Mouse (Mus musculus) MEL (cell line): ENCODE data around the gene Mfng. TPM values are rescaled to one million over a fixed set of nuclear protein-coding genes. Genes with fewer than 3 reads are reported as not detected.

Experiments used
- DNase-seq: peaks from one replicate; pipeline ENCODE4 v3.0.0; 2011; ENCODE audit warnings: low read depth, low spot score
- H3K27ac ChIP-seq: 2 replicates; pipeline ENCODE4 v1.5.1; 2012; ENCODE audit warnings: low read depth, mild to moderate bottlenecking, control low read depth, low read length, moderate library complexity; ENCODE audit not compliant: control insufficient read depth
- H3K27me3 ChIP-seq, 2 experiments: fragments of 150-350 bp in 1 of 2; sonication (generic) in 1 of 2; 2 replicates each; pipeline ENCODE4 v1.6.1; 2012; ENCODE audit warnings: low read length in 2 of 2, mild to moderate bottlenecking in 2 of 2, improper control_type of control experiment in 1 of 2, moderate library complexity in 1 of 2; ENCODE audit not compliant: insufficient read depth in 2 of 2, control insufficient read depth in 1 of 2
- H3K36me3 ChIP-seq, 2 experiments: 2 replicates each; pipeline ENCODE4 v1.6.1; 2012 to 2014; ENCODE audit warnings: low read length in 2 of 2, improper control_type of control experiment in 1 of 2, inconsistent platforms in 1 of 2, mild to moderate bottlenecking in 1 of 2; ENCODE audit not compliant: insufficient read depth in 2 of 2, control insufficient read depth in 1 of 2
- H3K4me1 ChIP-seq, 2 experiments: fragments of 150-350 bp in 1 of 2; sonication (generic) in 1 of 2; 2 replicates each; pipeline ENCODE4 v1.6.1; 2012; ENCODE audit warnings: low read length in 2 of 2, improper control_type of control experiment in 1 of 2, mild to moderate bottlenecking in 1 of 2; ENCODE audit not compliant: insufficient read depth in 2 of 2, control insufficient read depth in 1 of 2
- H3K4me3 ChIP-seq, 2 experiments: fragments of 150-350 bp in 1 of 2; sonication (generic) in 1 of 2; 2 replicates each; pipeline ENCODE4 v1.5.1; 2012; ENCODE audit warnings: low read depth in 2 of 2, low read length in 2 of 2, mild to moderate bottlenecking in 2 of 2, moderate library complexity in 2 of 2, control low read depth in 1 of 2, improper control_type of control experiment in 1 of 2; ENCODE audit not compliant: control insufficient read depth in 1 of 2, insufficient read depth in 1 of 2
- H3K79me2 ChIP-seq: 2 replicates; pipeline ENCODE4 v1.6.1; 2012; ENCODE audit warnings: mild to moderate bottlenecking, low read length, moderate library complexity; ENCODE audit not compliant: control insufficient read depth, poor library complexity, insufficient read depth
- H3K9ac ChIP-seq: 2 replicates; pipeline ENCODE4 v1.6.1; 2012; ENCODE audit warnings: low read depth, mild to moderate bottlenecking, control low read depth, low read length, moderate library complexity; ENCODE audit not compliant: control insufficient read depth, poor library complexity, severe bottlenecking
- H3K9me3 ChIP-seq: fragments of 150-350 bp; sonication (generic); replicated peaks from 2 replicates; pipeline ENCODE4 v1.6.1; 2012; ENCODE audit warnings: mild to moderate bottlenecking, low read length, improper control_type of control experiment, moderate library complexity; ENCODE audit not compliant: insufficient read depth
- BHLHE40 ChIP-seq: IDR thresholded peaks from 2 replicates; pipeline ENCODE4 v1.6.1; 2012; ENCODE audit warnings: low read depth, mild to moderate bottlenecking, inconsistent platforms, low read length, improper control_type of control experiment, borderline replicate concordance
- CHD2 ChIP-seq: IDR thresholded peaks from 2 replicates; pipeline ENCODE4 v1.6.1; 2011; ENCODE audit warnings: low read length, improper control_type of control experiment
- E2F4 ChIP-seq: IDR thresholded peaks from 2 replicates; pipeline ENCODE4 v1.6.1; 2011; ENCODE audit warnings: low read depth, low read length, improper control_type of control experiment, borderline replicate concordance
- GABPA ChIP-seq: IDR thresholded peaks from 2 replicates; pipeline ENCODE4 v1.6.1; 2012; ENCODE audit warnings: low read depth, mild to moderate bottlenecking, inconsistent platforms, low read length, improper control_type of control experiment, moderate library complexity
- GATA1 ChIP-seq: IDR thresholded peaks from 2 replicates; pipeline ENCODE4 v1.6.1; 2011; ENCODE audit warnings: low read depth, low read length, improper control_type of control experiment
- MAFK ChIP-seq: IDR thresholded peaks from 2 replicates; pipeline ENCODE4 v1.6.1; 2011; ENCODE audit warnings: low read depth, mild to moderate bottlenecking, low read length, improper control_type of control experiment, borderline replicate concordance
- MAX ChIP-seq: IDR thresholded peaks from 2 replicates; pipeline ENCODE4 v1.6.1; 2011; ENCODE audit warnings: low read length, improper control_type of control experiment
- MAZ ChIP-seq: IDR thresholded peaks from 2 replicates; pipeline ENCODE4 v1.6.1; 2012; ENCODE audit warnings: low read depth, mild to moderate bottlenecking, inconsistent platforms, low read length, improper control_type of control experiment
- MXI1 ChIP-seq: IDR thresholded peaks from 2 replicates; pipeline ENCODE4 v1.6.1; 2011; ENCODE audit warnings: mild to moderate bottlenecking, low read depth, low read length, improper control_type of control experiment
- NELFE ChIP-seq: IDR thresholded peaks from 2 replicates; pipeline ENCODE4 v1.6.1; 2011; ENCODE audit warnings: low read depth, low read length, improper control_type of control experiment
- NRF1 ChIP-seq: IDR thresholded peaks from 2 replicates; pipeline ENCODE4 v1.6.1; 2014; ENCODE audit warnings: low read depth, mild to moderate bottlenecking, inconsistent platforms, low read length, improper control_type of control experiment, moderate library complexity; ENCODE audit not compliant: poor library complexity, insufficient read depth, severe bottlenecking
- POLR2A ChIP-seq, 2 experiments: IDR thresholded peaks; 2 replicates each; pipeline ENCODE4 v1.6.1; 2011 to 2012; ENCODE audit warnings: low read length in 2 of 2, mild to moderate bottlenecking in 2 of 2, control low read depth in 1 of 2, improper control_type of control experiment in 1 of 2, low read depth in 1 of 2, moderate library complexity in 1 of 2; ENCODE audit not compliant: control insufficient read depth in 1 of 2, insufficient read depth in 1 of 2, poor library complexity in 1 of 2
- POLR2AphosphoS5 ChIP-seq: IDR thresholded peaks from 2 replicates; pipeline ENCODE4 v1.6.1; 2012; ENCODE audit warnings: low read depth, borderline replicate concordance, mild to moderate bottlenecking, inconsistent platforms, low read length, moderate library complexity, mixed read lengths
- SIN3A ChIP-seq: IDR thresholded peaks from 2 replicates; pipeline ENCODE4 v1.6.1; 2012; ENCODE audit warnings: low read length, improper control_type of control experiment, inconsistent platforms
- SMC3 ChIP-seq: IDR thresholded peaks from 2 replicates; pipeline ENCODE4 v1.6.1; 2011; ENCODE audit warnings: low read depth, low read length, improper control_type of control experiment
- TBP ChIP-seq: IDR thresholded peaks from 2 replicates; pipeline ENCODE4 v1.8.0; 2011; ENCODE audit warnings: low read depth, low read length, improper control_type of control experiment
- USF1 ChIP-seq: IDR thresholded peaks from 2 replicates; pipeline ENCODE4 v1.6.1; 2014; ENCODE audit warnings: low read depth, mild to moderate bottlenecking, inconsistent platforms, low read length, improper control_type of control experiment, moderate library complexity
- USF2 ChIP-seq, 2 experiments: IDR thresholded peaks; 2 replicates each; pipeline ENCODE4 v1.6.1; 2011 to 2012; ENCODE audit warnings: improper control_type of control experiment in 2 of 2, low read length in 2 of 2, borderline replicate concordance in 1 of 2, inconsistent platforms in 1 of 2, low read depth in 1 of 2, mild to moderate bottlenecking in 1 of 2; ENCODE audit not compliant: insufficient read depth in 1 of 2
- ZC3H11A ChIP-seq: IDR thresholded peaks from 2 replicates; pipeline ENCODE4 v1.6.1; 2012; ENCODE audit warnings: low read depth, mild to moderate bottlenecking, inconsistent platforms, low read length, improper control_type of control experiment
- ZKSCAN1 ChIP-seq: IDR thresholded peaks from 2 replicates; pipeline ENCODE4 v1.6.1; 2012; ENCODE audit warnings: low read depth, mild to moderate bottlenecking, inconsistent platforms, low read length, improper control_type of control experiment, moderate library complexity
- ZNF384 ChIP-seq: IDR thresholded peaks from 2 replicates; pipeline ENCODE4 v1.6.1; 2012; ENCODE audit warnings: low read depth, mild to moderate bottlenecking, inconsistent platforms, low read length, improper control_type of control experiment
- polyA plus RNA-seq, 2 experiments: library from polyadenylated mRNA; stranded (reverse) in 1 of 2; unstranded in 1 of 2; fragments of >175 nt in 1 of 2; fragments of >200 nt in 1 of 2; gene quantifications; 2 replicates each; pipeline versions ENCODE4 v1.2.1 to v1.2.4; 2012; ENCODE audit warnings: low replicate concordance in 2 of 2, low read depth in 1 of 2; ENCODE audit not compliant: insufficient read length in 2 of 2, insufficient read depth in 1 of 2, missing spikeins in 1 of 2
- total RNA-seq: library from RNA; depleted of rRNA; stranded (reverse); fragments of 300-350 nt; gene quantifications from 2 replicates; pipeline ENCODE4 v1.2.3, GENCODE M21; 2012

Mfng gene
- total and polyA plus RNA-seq, 3 experiments = 17.8 to 27.1 TPM; not detected in 1

GRCm38 (mm10) chr15:78813603-78814002 lies 40.3 kb upstream of the Mfng start:
- no peaks in the 10 kb centered on the region for H3K9me3 ChIP-seq
- peaks cover 0 to 5% of the 10 kb centered on the region in 2 experiments; a peak in 2 of 4 replicates for H3K36me3 ChIP-seq
- peaks cover 6 to 20% of the 10 kb centered on the region in 2 experiments; a peak in 3 of 4 replicates for H3K4me1 ChIP-seq
- no peak overlapping the region for H3K27ac ChIP-seq
- no peaks in the 10 kb centered on the region for H3K79me2 ChIP-seq
- no peak overlapping the region for H3K4me3 ChIP-seq
- H3K9ac ChIP-seq = no peak overlapping the region
- no peak for DNase-seq
- no peak for TF ChIP-seq MAX
- no peak for TF ChIP-seq E2F4
- no peak for TF ChIP-seq POLR2A (IDR thresholded peaks at IDR 0.05; ENCODE audit: control insufficient read depth in 1 of 2, insufficient read depth in 1 of 2, low read depth in 1 of 2, low read length in 2 of 2, poor library complexity in 1 of 2)
- no peak for TF ChIP-seq POLR2AphosphoS5
- TF ChIP-seq GATA1 = no peak
- TF ChIP-seq ZNF384 = no peak
- TF ChIP-seq BHLHE40 = no peak
- TF ChIP-seq MAZ = no peak
- no peaks in the 10 kb centered on the region; a peak in 1 of 4 replicates for H3K27me3 ChIP-seq

GRCm38 (mm10) chr15:78810146-78810545 lies 36.9 kb upstream of the Mfng start:
- no peak for TF ChIP-seq GABPA
- no peak for TF ChIP-seq CHD2
- TF ChIP-seq TBP = no peak
- no peak for TF ChIP-seq SMC3
- TF ChIP-seq NRF1 = no peak
- no peak for TF ChIP-seq ZC3H11A
- no peak for TF ChIP-seq USF1
- no peak for TF ChIP-seq MAFK
- TF ChIP-seq SIN3A = no peak
- TF ChIP-seq MAX = no peak
- TF ChIP-seq NELFE = no peak
- no peak for TF ChIP-seq USF2 (IDR thresholded peaks at IDR 0.05; ENCODE audit: borderline replicate concordance in 1 of 2, insufficient read depth in 1 of 2, low read depth in 1 of 2, low read length in 2 of 2)
- TF ChIP-seq ZKSCAN1 = no peak
- TF ChIP-seq ZNF384 = no peak
- TF ChIP-seq MXI1 = no peak
- no peak for TF ChIP-seq E2F4
- peaks cover 0 to 3% of the 10 kb centered on the region in 2 experiments; a peak in 2 of 4 replicates for H3K27me3 ChIP-seq
- no peak overlapping the region for H3K9ac ChIP-seq
- no peak overlapping the region for H3K4me3 ChIP-seq
- H3K9me3 ChIP-seq = no peaks in the 10 kb centered on the region
- H3K79me2 ChIP-seq = no peaks in the 10 kb centered on the region
- DNase-seq = peak; percentile 58
- H3K27ac ChIP-seq = no peak overlapping the region
- peaks cover 0 to 2% of the 10 kb centered on the region in 2 experiments; a peak in 2 of 4 replicates for H3K36me3 ChIP-seq
- peaks cover 1 to 13% of the 10 kb centered on the region in 2 experiments; a peak in 3 of 4 replicates for H3K4me1 ChIP-seq
